In the genomic region with DNA sequence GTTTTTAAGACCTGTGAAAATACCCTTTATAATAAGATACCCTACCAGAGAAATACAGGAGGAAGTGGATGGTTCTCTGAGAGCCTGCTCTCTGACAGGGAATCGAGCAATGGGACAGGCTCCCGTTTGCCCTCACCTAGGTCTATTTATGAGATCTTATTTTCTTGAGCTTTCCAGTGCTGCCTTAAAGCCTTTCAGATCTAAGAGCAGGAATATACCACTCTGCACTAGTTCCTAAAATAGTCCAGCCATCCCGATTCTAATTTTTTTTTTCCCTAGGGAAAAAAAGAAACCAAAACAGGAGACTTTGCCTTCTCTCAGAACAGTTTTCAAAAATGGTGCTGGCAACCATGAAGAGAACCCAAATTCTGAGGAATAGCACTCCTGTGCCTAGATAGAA, we compare ENCODE assay signal across 22 mouse cellular contexts.
DNase-seq lines count a peak whose midpoint lies in the region; ATAC-seq and TF ChIP-seq lines count a peak whose summit lies in the region.
"Had no signal": no experiment of that assay in that cellular context is flagged by ENCODE, and none has a peak within 500 bp of the region (broad histone marks: within the 10 kb centered on the region; RNA-seq: fewer than 3 reads in every experiment).

No protein-coding gene starts in this region.

- H3K27me3 ChIP-seq in heart, adult 2 months (ENCODE audit: control insufficient read depth, insufficient read depth, low read length): no peaks in the 10 kb centered on the region
- no peaks in the 10 kb centered on the region for H3K27me3 ChIP-seq in forebrain, postnatal 0 days (ENCODE audit: insufficient read depth, low read length)
- H3K27me3 ChIP-seq: embryonic facial prominence, embryonic 12.5 days; embryonic facial prominence, embryonic 15.5 days; heart, embryonic 13.5 days; hindbrain, embryonic 12.5 days; hindbrain, embryonic 15.5 days had no signal

- H3K4me1 ChIP-seq in heart, adult 2 months (ENCODE audit: control insufficient read depth, insufficient read depth, low read length): peaks cover 7% of the 10 kb centered on the region
- H3K4me1 ChIP-seq in forebrain, postnatal 0 days (ENCODE audit: insufficient read depth): peaks cover 6% of the 10 kb centered on the region; the same call in 1 of the 2 replicates
- H3K4me1 ChIP-seq: embryonic facial prominence, embryonic 12.5 days; heart, embryonic 10.5 days; hindbrain, embryonic 12.5 days; hindbrain, embryonic 15.5 days had no signal

- H3K79me2 ChIP-seq in heart, adult 2 months (replicated peaks; ENCODE audit: control insufficient read depth, insufficient read depth, low read length): no peaks in the 10 kb centered on the region

- H3K4me3 ChIP-seq in heart, adult 2 months: no peak overlapping the region
- no peak overlapping the region for H3K4me3 ChIP-seq in forebrain, postnatal 0 days (ENCODE audit: low read depth, low read length)
- H3K4me3 ChIP-seq: embryonic facial prominence, embryonic 12.5 days; embryonic facial prominence, embryonic 15.5 days; heart, embryonic 10.5 days; heart, embryonic 13.5 days; hindbrain, embryonic 12.5 days; hindbrain, embryonic 15.5 days had no signal

- intact Hi-C loops in heart, adult 2 months (cut with DNase I): no loop called here

- H3K36me3 ChIP-seq in heart, adult 2 months (ENCODE audit: control insufficient read depth, insufficient read depth, low read length): peaks cover 2% of the 10 kb centered on the region; the same call in 1 of the 2 replicates
- H3K36me3 ChIP-seq in forebrain, postnatal 0 days (ENCODE audit: insufficient read depth): no peaks in the 10 kb centered on the region
- H3K36me3 ChIP-seq: embryonic facial prominence, embryonic 12.5 days; embryonic facial prominence, embryonic 15.5 days; heart, embryonic 10.5 days; heart, embryonic 13.5 days; hindbrain, embryonic 12.5 days; hindbrain, embryonic 15.5 days had no signal

- no peak for TF ChIP-seq CTCF in heart, adult 2 months (IDR thresholded peaks at IDR 0.05)
- TF ChIP-seq CTCF in forebrain, postnatal 0 days (IDR thresholded peaks at IDR 0.05; ENCODE audit: low read depth): no peak

- H3K27ac ChIP-seq in heart, adult 2 months: peak overlapping the region; percentile 52
- no peak overlapping the region for H3K27ac ChIP-seq in forebrain, postnatal 0 days (ENCODE audit: low read depth, low read length)
- H3K27ac ChIP-seq: embryonic facial prominence, embryonic 12.5 days; embryonic facial prominence, embryonic 15.5 days; heart, embryonic 10.5 days; heart, embryonic 13.5 days; hindbrain, embryonic 12.5 days; hindbrain, embryonic 15.5 days had no signal

- H3K9me3 ChIP-seq in forebrain, postnatal 0 days (ENCODE audit: low read length): no peaks in the 10 kb centered on the region
- H3K9me3 ChIP-seq: embryonic facial prominence, embryonic 12.5 days; embryonic facial prominence, embryonic 15.5 days; heart, embryonic 10.5 days; heart, embryonic 13.5 days; hindbrain, embryonic 12.5 days; hindbrain, embryonic 15.5 days had no signal

- DNase-seq in frontal cortex, postnatal 10 days (ENCODE audit: low spot score in 2 of 2): no peak
- DNase-seq in heart, adult 2 months: no peak
- no peak for DNase-seq in heart, adult 9 months (ENCODE audit: low spot score in 2 of 2)
- DNase-seq in brain, adult 2 months (ENCODE audit: low read depth, low spot score): peak; percentile 56
- no peak for DNase-seq in forebrain, postnatal 0 days
- DNase-seq: adrenal gland, adult 8-10 months; adrenal gland, postnatal 25 days; cerebellum, adult 18-20 months; cerebellum, adult 9-10 months; cerebellum, postnatal 14 days; gastrocnemius, postnatal 25 days; heart, postnatal 14 days had no signal

- no peak overlapping the region for H3K4me2 ChIP-seq in forebrain, postnatal 0 days (ENCODE audit: low read depth)
- H3K4me2 ChIP-seq: embryonic facial prominence, embryonic 12.5 days; embryonic facial prominence, embryonic 15.5 days; heart, embryonic 13.5 days; hindbrain, embryonic 12.5 days; hindbrain, embryonic 15.5 days had no signal

- 54% methylated on average over 3 of the region's 3 CpGs for WGBS in heart, adult 2 months
- WGBS in forebrain, postnatal 0 days: 82% methylated on average over 3 of the region's 3 CpGs

- TF ChIP-seq EP300 in heart, adult 2 months (IDR thresholded peaks at IDR 0.05; ENCODE audit: insufficient read depth, low read depth, low read length): no peak

- TF ChIP-seq POLR2A in heart, adult 2 months (IDR thresholded peaks at IDR 0.05; ENCODE audit: insufficient read depth, low read depth, low read length): no peak

- peak; percentile 60 for ATAC-seq in frontal cortex, adult (ENCODE audit: low TSS enrichment)
- no peak for ATAC-seq in forebrain, postnatal 0 days
- ATAC-seq: activated CD4-positive, CD25-positive, alpha-beta regulatory T cell, adult 4 months; forebrain, embryonic 14.5 days; intestine, postnatal 0 days had no signal

- H3K9ac ChIP-seq in heart, adult 2 months (ENCODE audit: low read depth, low read length): no peak overlapping the region
- no peak overlapping the region for H3K9ac ChIP-seq in forebrain, postnatal 0 days
- H3K9ac ChIP-seq: embryonic facial prominence, embryonic 12.5 days; embryonic facial prominence, embryonic 15.5 days; heart, embryonic 13.5 days; hindbrain, embryonic 12.5 days; hindbrain, embryonic 15.5 days had no signal
